Comparison of ENCODE assay signal across 8 mouse cellular contexts in the genomic region with DNA sequence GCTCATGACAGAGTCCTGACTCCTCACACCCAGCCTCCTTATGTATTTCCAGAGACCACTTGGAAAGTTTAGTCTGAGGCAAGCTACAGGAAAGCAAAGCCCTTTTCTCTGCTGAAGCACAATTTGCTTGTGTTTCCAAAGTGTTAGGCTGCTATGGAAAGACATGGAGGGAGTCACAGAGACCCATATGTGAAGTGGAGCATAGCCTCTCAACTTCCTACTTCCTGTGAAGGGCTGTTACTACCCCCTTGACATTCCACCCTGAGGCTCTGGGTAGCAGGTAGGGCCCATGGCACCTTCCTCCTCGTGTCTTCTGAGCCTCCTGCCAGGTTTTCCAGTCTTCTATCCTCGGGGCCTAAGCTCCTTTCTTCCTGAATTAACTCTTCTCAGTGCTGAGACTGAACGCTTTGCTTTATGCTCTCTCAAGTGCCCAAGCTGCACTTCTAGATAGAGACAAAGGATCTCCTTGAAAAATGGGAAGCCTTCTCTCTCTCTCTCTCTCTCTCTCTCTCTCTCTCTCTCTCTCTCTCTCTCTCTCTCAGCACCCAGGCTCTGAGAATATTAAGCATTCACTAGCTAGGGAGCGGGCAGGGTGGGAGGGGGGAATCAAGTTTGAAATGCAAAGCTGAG. TPM values are rescaled to one million over a fixed set of nuclear protein-coding genes. Genes with fewer than 3 reads are reported as not detected.
DNase-seq lines count a peak whose midpoint lies in the region; ATAC-seq and TF ChIP-seq lines count a peak whose summit lies in the region.

No protein-coding gene starts in this region.

- no peak overlapping the region for H3K27ac ChIP-seq in testis, adult 2 months (ENCODE audit: control insufficient read depth, insufficient read depth, low read depth, low read length)
- peak overlapping the region; percentile 49 for H3K27ac ChIP-seq in limb, embryonic 14.5 days (replicated peaks; ENCODE audit: low read depth, low read length)
- no peak overlapping the region for H3K27ac ChIP-seq in liver, embryonic 12.5 days

- no peak for TF ChIP-seq POLR2A in testis, adult 2 months (IDR thresholded peaks at IDR 0.05; ENCODE audit: control insufficient read depth, low read depth, low read length)
- no peak for TF ChIP-seq POLR2A in limb, embryonic 14.5 days (IDR thresholded peaks at IDR 0.05; ENCODE audit: borderline replicate concordance, extremely low read depth, insufficient read depth, insufficient read length)

- H3K36me3 ChIP-seq in testis, adult 2 months (ENCODE audit: control insufficient read depth, insufficient read depth, low read length): no peaks in the 10 kb centered on the region
- no peaks in the 10 kb centered on the region for H3K36me3 ChIP-seq in limb, embryonic 14.5 days (ENCODE audit: control insufficient read depth, insufficient read depth, low read length)
- H3K36me3 ChIP-seq in liver, embryonic 12.5 days: no peaks in the 10 kb centered on the region

- no peak overlapping the region for H3K4me2 ChIP-seq in limb, embryonic 14.5 days (replicated peaks; ENCODE audit: low read depth, low read length, severe bottlenecking)
- no peak overlapping the region for H3K4me2 ChIP-seq in liver, embryonic 12.5 days

- no peaks in the 10 kb centered on the region for H3K9me3 ChIP-seq in limb, embryonic 14.5 days (ENCODE audit: control insufficient read depth, low read length)
- H3K9me3 ChIP-seq in liver, embryonic 12.5 days (replicated peaks): no peaks in the 10 kb centered on the region

- H3K4me1 ChIP-seq in testis, adult 2 months (ENCODE audit: control insufficient read depth, insufficient read depth, low read length): no peaks in the 10 kb centered on the region; the same call in 1 of the 2 replicates
- peaks cover 43% of the 10 kb centered on the region for H3K4me1 ChIP-seq in limb, embryonic 14.5 days (ENCODE audit: control insufficient read depth, insufficient read depth, low read length)
- peaks cover 38% of the 10 kb centered on the region for H3K4me1 ChIP-seq in liver, embryonic 12.5 days

- DNase-seq in heart, adult 11 months: peak; percentile 82
- DNase-seq in heart, adult 18-20 months: no peak
- no peak for DNase-seq in testis, postnatal 14 days (ENCODE audit: low spot score)
- no peak for DNase-seq in limb, embryonic 14.5 days (ENCODE audit: low spot score)
- no peak for DNase-seq in adrenal gland, postnatal 10 days

- no peak for ATAC-seq in limb, embryonic 14.5 days (ENCODE audit: low FRiP score, low read depth)
- ATAC-seq in megakaryocyte-erythroid progenitor cell, adult 5-6 weeks (replicated peaks; ENCODE audit: low FRiP score, low TSS enrichment, poor library complexity, severe bottlenecking): no peak
- ATAC-seq in liver, embryonic 12.5 days: no peak

- no peaks in the 10 kb centered on the region for H3K27me3 ChIP-seq in testis, adult 2 months (ENCODE audit: control insufficient read depth, insufficient read depth, low read length)
- H3K27me3 ChIP-seq in limb, embryonic 14.5 days (ENCODE audit: control insufficient read depth, insufficient read depth, low read length): no peaks in the 10 kb centered on the region
- H3K27me3 ChIP-seq in liver, embryonic 12.5 days (replicated peaks): no peaks in the 10 kb centered on the region

- WGBS in limb, embryonic 14.5 days: 30% methylated on average over 4 of the region's 4 CpGs
- 42% methylated on average over 4 of the region's 4 CpGs for WGBS in liver, embryonic 12.5 days (ENCODE audit: insufficient replicate concordance)

- peak overlapping the region; percentile 63 for H3K4me3 ChIP-seq in testis, adult 2 months (ENCODE audit: control insufficient read depth, low read depth, low read length)
- H3K4me3 ChIP-seq in limb, embryonic 14.5 days (replicated peaks; ENCODE audit: low read length): no peak overlapping the region
- no peak overlapping the region for H3K4me3 ChIP-seq in liver, embryonic 12.5 days

- TF ChIP-seq CTCF in testis, adult 2 months (IDR thresholded peaks at IDR 0.05; ENCODE audit: control insufficient read depth, insufficient read depth, insufficient replicate concordance, low read depth, low read length): no peak

- H3K9ac ChIP-seq in limb, embryonic 14.5 days (ENCODE audit: low read depth, low read length, severe bottlenecking): no peak overlapping the region
- H3K9ac ChIP-seq in liver, embryonic 12.5 days: no peak overlapping the region

RNA-seq across cellular contexts. Expression of a gene that starts 47.2 kb away (rescaled TPM):
- 10 to 100 TPM; 18.8 to 21.4 TPM for total RNA-seq in heart, adult 18-20 months (2021)
- 5.3 and 5.8 TPM in 2 replicates for polyA plus RNA-seq in testis, adult 2 months (2012; rRNA removed)
- 25.1 and 25.3 TPM in 2 replicates for polyA plus RNA-seq in limb, embryonic 14.5 days (2012; rRNA removed)
- polyA plus RNA-seq in limb, embryonic 14.5 days (2014; fragmentation: Nextera tagmentation; extraction: Ambion mirVana): 13.6 and 16.2 TPM in 2 replicates
- total RNA-seq in megakaryocyte-erythroid progenitor cell, adult 5-6 weeks (2014; fragmentation: Nextera tagmentation): 5.7 and 7.1 TPM in 2 replicates
- 7.5 and 12.7 TPM in 2 replicates for total RNA-seq in megakaryocyte-erythroid progenitor cell, adult 5-6 weeks (2017)
- polyA plus RNA-seq in liver, embryonic 12.5 days (2016; fragmentation: Nextera tagmentation; extraction: Ambion mirVana): 6.1 and 6.9 TPM in 2 replicates
- 10 to 100 TPM; 10.8 to 12.6 TPM for total RNA-seq in adrenal gland, postnatal 10 days (2021)
